Mouse (Mus musculus) lung, embryonic 16.5 days (tissue): Measurements from ENCODE around the gene Rdh9. TPM values are rescaled to one million over a fixed set of nuclear protein-coding genes. Genes with fewer than 3 reads are reported as not detected.

Source experiments
- ATAC-seq: fragments of 200-750 bp; cut with Nextera tagmentation; 2 replicates; pipeline ENCODE4 v1.8.0; 2017; ENCODE audit warnings: low read depth, mild to moderate bottlenecking, moderate library complexity
- H3K27ac ChIP-seq: fragments of 300-500 bp; sonication (generic); 2 replicates; pipeline ENCODE4 v1.5.1; 2014; ENCODE audit warnings: mild to moderate bottlenecking, control low read depth, low read length
- H3K27me3 ChIP-seq: fragments of 300-500 bp; sonication (generic); 2 replicates; pipeline ENCODE4 v1.6.1; 2014; ENCODE audit warnings: low read depth, low read length, mixed read lengths; ENCODE audit not compliant: control insufficient read depth, insufficient read depth
- H3K36me3 ChIP-seq: fragments of 300-500 bp; sonication (generic); 2 replicates; pipeline ENCODE4 v1.6.1; 2014; ENCODE audit warnings: low read length; ENCODE audit not compliant: control insufficient read depth, insufficient read depth
- H3K4me1 ChIP-seq: fragments of 300-500 bp; sonication (generic); replicated peaks from 2 replicates; pipeline ENCODE4 v1.6.1; 2014; ENCODE audit warnings: low read length, mixed read lengths; ENCODE audit not compliant: control insufficient read depth, insufficient read depth
- H3K4me2 ChIP-seq: fragments of 300-500 bp; sonication (generic); 2 replicates; pipeline ENCODE4 v1.6.1; 2014; ENCODE audit warnings: low read depth, low read length, control low read depth
- H3K4me3 ChIP-seq: fragments of 300-500 bp; sonication (generic); 2 replicates; pipeline ENCODE4 v1.5.1; 2014; ENCODE audit warnings: mild to moderate bottlenecking, low read length, control low read depth
- H3K9ac ChIP-seq: fragments of 300-500 bp; sonication (generic); 2 replicates; pipeline ENCODE4 v1.6.1; 2014; ENCODE audit warnings: low read length, control low read depth
- H3K9me3 ChIP-seq: fragments of 300-500 bp; sonication (generic); 2 replicates; pipeline ENCODE4 v1.6.1; 2016; ENCODE audit warnings: low read length; ENCODE audit not compliant: control insufficient read depth
- WGBS: fragments of 180-500 bp; shearing (Covaris S2); extraction: QIAGEN DNeasy Blood & Tissue Kit; methylation state at CpG from one replicate; pipeline ENCODE4 v1.1.7; 2014; 5-methylcytosine and 5-hydroxymethylcytosine counted together
- polyA plus RNA-seq: library from polyadenylated mRNA; unstranded; fragments of >200 nt; fragmentation: Nextera tagmentation; extraction: Ambion mirVana; gene quantifications from 2 replicates; pipeline ENCODE4 v1.2.1, GENCODE M21; 2015

Gene Rdh9
- polyA plus RNA-seq, result not detected in 2 replicates

DNA sequence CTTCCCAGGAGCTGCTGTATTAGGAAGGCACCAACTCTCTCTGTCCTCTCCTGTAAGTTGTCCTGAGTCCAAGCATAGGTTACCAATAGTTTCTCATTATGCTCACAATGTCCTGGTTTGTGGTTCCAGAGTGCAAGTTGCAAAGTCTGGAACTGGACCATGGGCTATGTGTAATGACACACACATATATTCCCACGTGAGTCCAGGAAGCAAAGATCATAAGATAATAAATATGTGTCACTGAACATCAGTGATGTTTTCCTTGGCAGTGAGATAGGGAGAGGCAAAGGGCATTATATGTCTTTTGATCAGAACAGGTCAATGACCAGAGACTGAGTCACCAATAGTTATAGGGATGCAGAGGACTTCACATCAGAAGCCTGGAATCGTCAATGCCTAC is at the start of gene Rdh9:
Rdh9 (plus strand) TSS at position 376 of the 400 bp plus-strand sequence.
- Histone ChIP-seq H3K27me3 (no peaks in the 10 kb centered on the region), H3K4me1 (no peaks in the 10 kb centered on the region), H3K36me3 (no peaks in the 10 kb centered on the region), H3K27ac (no peak within 1 kb of the TSS), H3K4me2 (no peak within 1 kb of the TSS), H3K9ac (no peak within 1 kb of the TSS), H3K9me3 (no peaks in the 10 kb centered on the region), H3K4me3 (no peak within 1 kb of the TSS)
- no peak for ATAC-seq
- WGBS, result 49% methylated on average over 2 of the region's 2 CpGs

DNA sequence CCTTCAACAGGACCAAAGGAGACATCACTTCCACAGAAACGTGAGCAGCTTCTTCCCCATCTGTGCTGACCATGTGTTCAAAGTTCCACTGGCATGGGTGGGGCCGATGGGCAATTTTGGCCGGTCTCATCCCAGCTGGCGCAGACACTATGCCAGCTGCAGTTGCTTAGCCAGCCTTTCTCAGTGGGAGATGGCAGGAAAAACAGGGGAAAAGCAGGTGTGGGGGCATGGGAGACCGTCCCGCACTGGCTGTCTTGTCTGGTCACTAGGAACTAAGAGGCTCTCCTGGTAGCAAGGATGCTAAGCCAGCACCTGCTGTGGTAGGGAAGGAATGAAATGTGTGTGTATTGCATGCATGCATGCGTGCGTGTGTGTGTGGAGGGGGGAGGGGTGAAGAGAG is 47.7 kb upstream of the Rdh9 start:
- H3K27me3 ChIP-seq, result no peaks in the 10 kb centered on the region
- no peak overlapping the region for H3K27ac ChIP-seq
- WGBS, result 71% methylated on average over 8 of the region's 8 CpGs
- no peak overlapping the region for H3K4me2 ChIP-seq
- no peaks in the 10 kb centered on the region for H3K4me1 ChIP-seq
- H3K9ac ChIP-seq, result no peak overlapping the region
- no peaks in the 10 kb centered on the region for H3K9me3 ChIP-seq
- no peak overlapping the region for H3K4me3 ChIP-seq
- ATAC-seq, result no peak
- no peaks in the 10 kb centered on the region for H3K36me3 ChIP-seq

DNA sequence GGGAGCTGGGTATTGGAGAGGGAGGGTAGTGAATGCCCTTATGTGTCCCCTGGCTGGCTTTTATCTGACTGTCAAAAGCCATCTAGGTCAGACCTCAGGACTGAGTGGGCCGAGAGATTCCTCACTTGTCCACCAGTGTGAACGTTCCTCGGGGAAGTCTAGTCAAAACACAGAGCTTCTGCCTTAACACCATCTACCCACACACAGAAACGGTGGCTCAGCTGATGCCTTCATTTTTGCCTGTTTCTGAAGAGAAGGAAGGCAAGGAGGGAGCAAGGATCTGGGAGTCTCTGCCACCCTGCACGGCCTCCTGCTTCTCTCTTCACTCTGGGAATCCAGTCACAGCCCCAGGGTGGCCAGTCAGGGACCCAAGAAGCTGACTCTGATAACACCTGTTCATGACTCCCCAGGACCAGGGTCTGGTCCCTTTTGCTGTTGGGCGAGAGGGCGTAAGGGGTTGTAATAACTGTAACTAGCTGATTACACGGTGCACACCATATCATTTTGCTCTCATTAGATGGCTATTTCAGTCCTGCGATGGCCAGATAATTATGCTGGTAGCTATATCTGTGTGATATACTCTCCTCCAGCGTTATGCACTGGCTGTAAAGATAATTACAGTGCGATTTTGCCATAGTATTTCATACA is 45.8 kb upstream of the Rdh9 start:
- no peak for ATAC-seq
- no peaks in the 10 kb centered on the region for H3K36me3 ChIP-seq
- no peaks in the 10 kb centered on the region for H3K4me1 ChIP-seq
- no peaks in the 10 kb centered on the region for H3K27me3 ChIP-seq
- 66% methylated on average over 11 of the region's 11 CpGs for WGBS
- no peak overlapping the region for H3K4me2 ChIP-seq
- no peak overlapping the region for H3K27ac ChIP-seq
- no peaks in the 10 kb centered on the region for H3K9me3 ChIP-seq
- no peak overlapping the region for H3K4me3 ChIP-seq
- H3K9ac ChIP-seq, result no peak overlapping the region

DNA sequence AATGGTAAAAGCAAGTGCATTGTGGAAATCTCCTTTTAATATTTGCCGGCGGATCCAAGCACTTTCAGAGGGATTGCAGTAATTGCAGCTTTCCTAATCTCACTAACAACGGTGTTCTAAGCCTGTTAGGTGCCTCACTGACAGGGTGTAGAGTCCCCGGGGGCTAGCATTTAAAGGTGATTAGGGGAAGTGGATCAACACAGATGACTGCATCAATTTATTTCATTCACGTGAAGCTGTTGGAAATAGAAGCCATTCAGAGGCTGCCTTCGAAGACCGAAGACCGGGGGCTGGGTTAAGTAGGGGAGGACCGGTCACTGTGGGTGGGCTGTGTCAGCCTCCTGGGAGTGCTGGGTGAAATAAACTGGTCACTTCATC is 45.3 kb upstream of the Rdh9 start:
- no peaks in the 10 kb centered on the region for H3K36me3 ChIP-seq
- H3K27me3 ChIP-seq, result no peaks in the 10 kb centered on the region
- no peak overlapping the region for H3K4me3 ChIP-seq
- no peak overlapping the region for H3K4me2 ChIP-seq
- 35% methylated on average over 9 of the region's 9 CpGs for WGBS
- H3K9me3 ChIP-seq, result no peaks in the 10 kb centered on the region
- H3K4me1 ChIP-seq, result no peaks in the 10 kb centered on the region
- ATAC-seq, result no peak
- H3K9ac ChIP-seq, result no peak overlapping the region
- H3K27ac ChIP-seq, result no peak overlapping the region

DNA sequence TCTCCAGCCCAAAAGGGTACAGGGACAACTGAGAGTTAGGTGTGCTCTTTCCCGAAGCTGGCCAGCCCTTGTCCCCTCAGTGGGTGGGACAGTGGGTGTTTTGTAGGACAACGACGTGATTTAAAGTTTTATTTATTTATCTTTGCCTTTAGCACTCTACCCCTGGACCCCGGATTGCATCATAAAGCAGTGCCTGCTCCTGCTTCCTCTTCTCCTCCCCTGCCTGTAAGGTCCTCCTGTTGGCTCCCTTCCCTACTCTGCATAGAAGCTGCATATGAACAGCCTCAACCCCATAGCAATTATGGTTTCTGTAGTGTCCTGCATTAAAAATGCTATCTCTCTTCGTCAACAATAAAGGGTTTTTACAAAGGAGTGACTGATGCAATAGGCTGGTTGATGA is 44.8 kb upstream of the Rdh9 start:
- H3K4me1 ChIP-seq, result no peaks in the 10 kb centered on the region
- H3K4me2 ChIP-seq, result no peak overlapping the region
- no peaks in the 10 kb centered on the region for H3K36me3 ChIP-seq
- H3K9ac ChIP-seq, result no peak overlapping the region
- no peaks in the 10 kb centered on the region for H3K9me3 ChIP-seq
- no peak overlapping the region for H3K4me3 ChIP-seq
- ATAC-seq, result no peak
- H3K27me3 ChIP-seq, result no peaks in the 10 kb centered on the region
- no peak overlapping the region for H3K27ac ChIP-seq
- 22% methylated on average over 5 of the region's 5 CpGs for WGBS

DNA sequence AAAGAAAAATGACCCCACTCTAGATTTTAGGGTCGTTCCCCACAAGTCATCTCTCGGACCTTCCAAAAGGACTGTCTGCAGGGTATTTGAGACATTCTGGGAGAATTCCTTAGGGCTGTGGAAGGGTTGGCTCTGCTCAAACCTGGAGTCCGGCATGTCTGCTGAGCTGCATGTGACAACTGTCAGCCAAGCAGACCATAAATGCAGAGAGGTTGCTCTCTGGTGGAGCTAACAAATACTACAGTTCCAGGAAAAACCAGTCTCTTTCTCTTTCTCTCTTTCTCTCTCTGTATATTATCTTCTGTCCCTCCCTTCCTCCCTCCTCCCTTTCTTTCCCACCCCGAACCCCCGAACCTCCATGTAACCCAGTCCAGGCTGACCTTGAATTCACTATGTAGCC is 41.8 kb upstream of the Rdh9 start:
- H3K27ac ChIP-seq, result no peak overlapping the region
- H3K4me2 ChIP-seq, result no peak overlapping the region
- ATAC-seq, result no peak
- H3K9ac ChIP-seq, result no peak overlapping the region
- 26% methylated on average over 5 of the region's 5 CpGs for WGBS
- H3K36me3 ChIP-seq, result no peaks in the 10 kb centered on the region
- H3K9me3 ChIP-seq, result no peaks in the 10 kb centered on the region
- no peaks in the 10 kb centered on the region for H3K27me3 ChIP-seq
- peaks cover 5% of the 10 kb centered on the region for H3K4me1 ChIP-seq
- H3K4me3 ChIP-seq, result no peak overlapping the region

DNA sequence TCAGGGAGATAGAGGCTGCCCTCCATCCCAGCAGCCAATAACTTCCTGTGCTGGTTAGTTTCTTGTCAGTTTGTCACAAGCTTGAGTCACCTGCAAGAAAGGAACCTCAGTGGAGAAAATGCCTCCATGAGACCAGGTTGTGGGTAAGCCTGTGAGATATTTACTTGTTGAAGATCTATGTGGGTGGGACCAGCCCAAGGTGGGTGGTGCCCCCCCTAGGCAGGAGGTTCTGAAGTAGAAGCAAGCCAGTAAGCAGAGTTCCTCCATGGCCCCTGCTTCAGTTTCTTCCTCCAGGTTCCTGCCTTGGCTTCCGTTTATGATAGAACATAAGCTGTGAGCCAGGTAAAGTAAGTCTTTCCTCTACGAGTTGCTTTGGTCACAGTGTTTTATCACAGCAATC is 39.9 kb upstream of the Rdh9 start:
- Histone ChIP-seq H3K4me3 (no peak overlapping the region), H3K9ac (no peak overlapping the region), H3K27ac (no peak overlapping the region), H3K36me3 (no peaks in the 10 kb centered on the region), H3K9me3 (no peaks in the 10 kb centered on the region), H3K4me1 (peaks cover 10% of the 10 kb centered on the region), H3K4me2 (no peak overlapping the region), H3K27me3 (no peaks in the 10 kb centered on the region)
- 68% methylated on average over 2 of the region's 2 CpGs for WGBS
- no peak for ATAC-seq

DNA sequence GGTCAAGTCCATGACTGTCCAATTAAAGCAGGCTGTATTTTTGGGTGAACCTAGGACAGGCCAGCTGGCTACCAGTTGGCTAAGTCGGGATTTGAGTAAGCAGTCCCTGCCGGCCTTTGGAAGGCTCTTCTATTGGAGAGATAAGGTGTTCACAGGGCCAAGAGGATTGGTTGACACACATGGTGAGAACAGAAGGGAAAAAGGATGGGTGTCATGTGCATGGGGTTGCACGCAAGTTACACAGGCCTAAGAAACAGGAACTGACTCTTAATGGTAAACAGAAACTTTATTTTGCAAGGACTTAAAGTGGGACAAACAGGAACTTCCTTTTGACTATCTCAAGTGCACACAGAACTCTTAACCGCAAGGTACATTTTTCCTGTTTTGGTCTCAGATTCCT is 39.3 kb upstream of the Rdh9 start:
- H3K36me3 ChIP-seq, result peaks cover 5% of the 10 kb centered on the region
- WGBS, result 47% methylated on average over 4 of the region's 4 CpGs
- H3K4me2 ChIP-seq, result no peak overlapping the region
- H3K27ac ChIP-seq, result peak overlapping the region; percentile 15; the same call in 1 of the 2 replicates
- H3K4me1 ChIP-seq, result peaks cover 10% of the 10 kb centered on the region
- H3K4me3 ChIP-seq, result no peak overlapping the region
- H3K27me3 ChIP-seq, result no peaks in the 10 kb centered on the region
- H3K9me3 ChIP-seq, result no peaks in the 10 kb centered on the region
- H3K9ac ChIP-seq, result no peak overlapping the region
- ATAC-seq, result no peak

DNA sequence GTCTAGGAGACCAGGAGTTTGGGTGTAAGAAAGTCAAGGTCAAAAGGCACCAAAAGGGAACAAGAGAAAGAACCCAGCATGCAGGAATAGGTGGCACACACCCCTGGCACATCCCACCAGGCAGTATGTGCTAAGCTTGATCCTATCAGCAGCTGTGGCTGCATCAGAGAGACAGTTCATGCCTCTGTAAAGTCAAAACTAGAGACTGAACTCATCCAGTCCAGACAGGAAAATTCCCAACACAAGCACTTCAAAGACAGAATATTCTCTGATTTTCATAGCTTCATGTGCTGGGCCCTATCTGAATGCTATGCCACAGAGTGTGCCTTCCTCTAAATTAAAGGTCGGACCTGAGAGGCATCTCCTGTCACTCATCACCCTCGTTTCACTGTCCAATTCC is 38.6 kb upstream of the Rdh9 start:
- Histone ChIP-seq H3K36me3 (peaks cover 11% of the 10 kb centered on the region), H3K4me2 (no peak overlapping the region), H3K4me1 (peaks cover 10% of the 10 kb centered on the region), H3K27ac (no peak overlapping the region), H3K4me3 (no peak overlapping the region), H3K9me3 (no peaks in the 10 kb centered on the region), H3K27me3 (no peaks in the 10 kb centered on the region), H3K9ac (no peak overlapping the region)
- WGBS, result 31% methylated on average over 2 of the region's 2 CpGs
- ATAC-seq, result no peak
